Mouse (Mus musculus): ENCODE measurements at regions not wholly inside any gene's neighbourhood (a gene's known extent, or its start where the extent isn't known, plus 50 kb on each side); places are given as distances from the start of the nearest gene placed in this dataset.

GRCm38 (mm10) chr17:15311822-15312221 is 64.8 kb downstream of the Dll1 start:
- DNase-seq (ENCODE audit: low read depth, low spot score): no peak

GRCm38 (mm10) chr17:15310465-15310864 is 66.2 kb downstream of the Dll1 start:
- no peak for DNase-seq (ENCODE audit: low read depth, low spot score)

- DNase-seq (ENCODE audit: low read depth, low spot score): no peak
These were observed 74.6 kb downstream of the Dll1 start for GRCm38 (mm10) chr17:15302110-15302509.

GRCm38 (mm10) chr17:15299743-15300371 is 76.8 kb downstream of the Dll1 start:
- no peak for DNase-seq (ENCODE audit: low read depth, low spot score)

GRCm38 (mm10) chr17:15294165-15294585 is 82.5 kb downstream of the Dll1 start:
- DNase-seq (ENCODE audit: low read depth, low spot score): no peak

GRCm38 (mm10) chr17:15292490-15293070 is 84.1 kb downstream of the Dll1 start:
- no peak for DNase-seq (ENCODE audit: low read depth, low spot score)

- DNase-seq (ENCODE audit: low read depth, low spot score): no peak
These were observed 85.0 kb downstream of the Dll1 start for GRCm38 (mm10) chr17:15291626-15292025.

GRCm38 (mm10) chr17:15290326-15290725 is 86.3 kb downstream of the Dll1 start:
- no peak for DNase-seq (ENCODE audit: low read depth, low spot score)

- DNase-seq (ENCODE audit: low read depth, low spot score): no peak
These were observed 87.6 kb downstream of the Dll1 start for GRCm38 (mm10) chr17:15289062-15289461.

GRCm38 (mm10) chr17:15288640-15289039 is 88.0 kb downstream of the Dll1 start:
- no peak for DNase-seq (ENCODE audit: low read depth, low spot score)

- no peak for DNase-seq (ENCODE audit: low read depth, low spot score)
These were observed 90.1 kb downstream of the Dll1 start for GRCm38 (mm10) chr17:15286596-15286995.

GRCm38 (mm10) chr17:15285399-15286043 is 91.2 kb downstream of the Dll1 start:
- DNase-seq (ENCODE audit: low read depth, low spot score): no peak

GRCm38 (mm10) chr17:15269905-15270304 is 106.8 kb downstream of the Dll1 start:
- no peak for DNase-seq (ENCODE audit: low read depth, low spot score)

GRCm38 (mm10) chr17:15269056-15269612 is 107.5 kb downstream of the Dll1 start:
- no peak for DNase-seq (ENCODE audit: low read depth, low spot score)

- DNase-seq (ENCODE audit: low read depth, low spot score): no peak
These were observed 109.0 kb downstream of the Dll1 start for GRCm38 (mm10) chr17:15267721-15268120.

GRCm38 (mm10) chr17:15259427-15260101 is 117.1 kb downstream of the Dll1 start:
- DNase-seq (ENCODE audit: low read depth, low spot score): no peak

GRCm38 (mm10) chr17:15255874-15256273 is 120.8 kb downstream of the Dll1 start:
- DNase-seq (ENCODE audit: low read depth, low spot score): no peak

- no peak for DNase-seq (ENCODE audit: low read depth, low spot score)
These were observed 122.9 kb downstream of the Dll1 start for GRCm38 (mm10) chr17:15253785-15254184.

GRCm38 (mm10) chr17:15253271-15253670 is 123.4 kb downstream of the Dll1 start:
- no peak for DNase-seq (ENCODE audit: low read depth, low spot score)

- no peak for DNase-seq (ENCODE audit: low read depth, low spot score)
These were observed 124.5 kb downstream of the Dll1 start for GRCm38 (mm10) chr17:15252187-15252586.

GRCm38 (mm10) chr17:15251641-15252040 is 125.0 kb downstream of the Dll1 start:
- no peak for DNase-seq (ENCODE audit: low read depth, low spot score)

- no peak for DNase-seq (ENCODE audit: low read depth, low spot score)
These were observed 128.3 kb downstream of the Dll1 start for GRCm38 (mm10) chr17:15248417-15248791.

Data from CD4-positive, CD25-positive, alpha-beta regulatory T cell, adult 2 months (primary cell).